Mouse (Mus musculus): ENCODE measurements around the gene Uchl1.

Uchl1 gene

GRCm38 (mm10) chr5:66675983-66676382 lies at the start of gene Uchl1:
Gene Uchl1 (plus strand): TSS chr5:66676091.
- DNase-seq (ENCODE audit: low read depth) = no peak

- DNase-seq (ENCODE audit: low read depth) = no peak
Measured at GRCm38 (mm10) chr5:66627805-66628204, 48.1 kb upstream of the Uchl1 start.

GRCm38 (mm10) chr5:66635459-66636079 lies 40.3 kb upstream of the Uchl1 start:
- DNase-seq (ENCODE audit: low read depth) = no peak

- peak; percentile 18 for DNase-seq (ENCODE audit: low read depth)
Measured at GRCm38 (mm10) chr5:66642156-66642555, 33.7 kb upstream of the Uchl1 start.

- peak; percentile 3 for DNase-seq (ENCODE audit: low read depth)
Measured at GRCm38 (mm10) chr5:66643260-66643659, 32.6 kb upstream of the Uchl1 start.

- peak; percentile 2 for DNase-seq (ENCODE audit: low read depth)
Measured at GRCm38 (mm10) chr5:66647504-66647903, 28.4 kb upstream of the Uchl1 start.

GRCm38 (mm10) chr5:66654220-66654619 lies 21.7 kb upstream of the Uchl1 start:
- no peak for DNase-seq (ENCODE audit: low read depth)

GRCm38 (mm10) chr5:66675189-66675890 lies 551 bp upstream of the Uchl1 start:
- no peak for DNase-seq (ENCODE audit: low read depth)

- no peak for DNase-seq (ENCODE audit: low read depth)
Measured at GRCm38 (mm10) chr5:66676457-66677117, 696 bp downstream of the Uchl1 start.

GRCm38 (mm10) chr5:66677411-66678345 lies 1.8 kb downstream of the Uchl1 start:
- no peak for DNase-seq (ENCODE audit: low read depth)

- no peak for DNase-seq (ENCODE audit: low read depth)
Measured at GRCm38 (mm10) chr5:66679222-66679621, 3.3 kb downstream of the Uchl1 start.

- no peak for DNase-seq (ENCODE audit: low read depth)
Measured at GRCm38 (mm10) chr5:66685930-66686329, 10.0 kb downstream of the Uchl1 start.

- DNase-seq (ENCODE audit: low read depth) = no peak
Measured at GRCm38 (mm10) chr5:66686863-66687262, 11.0 kb downstream of the Uchl1 start.

GRCm38 (mm10) chr5:66687737-66688136 lies 11.8 kb downstream of the Uchl1 start:
- DNase-seq (ENCODE audit: low read depth) = no peak

GRCm38 (mm10) chr5:66688286-66688685 lies 12.4 kb downstream of the Uchl1 start:
- DNase-seq (ENCODE audit: low read depth) = no peak

- no peak for DNase-seq (ENCODE audit: low read depth)
Measured at GRCm38 (mm10) chr5:66689796-66690195, 13.9 kb downstream of the Uchl1 start.

- no peak for DNase-seq (ENCODE audit: low read depth)
Measured at GRCm38 (mm10) chr5:66693231-66693630, 17.3 kb downstream of the Uchl1 start.

GRCm38 (mm10) chr5:66697119-66697518 lies 21.2 kb downstream of the Uchl1 start:
- DNase-seq (ENCODE audit: low read depth) = peak; percentile 70

GRCm38 (mm10) chr5:66699911-66700310 lies 24.0 kb downstream of the Uchl1 start:
- no peak for DNase-seq (ENCODE audit: low read depth)

- no peak for DNase-seq (ENCODE audit: low read depth)
Measured at GRCm38 (mm10) chr5:66701951-66702350, 26.1 kb downstream of the Uchl1 start.

GRCm38 (mm10) chr5:66703317-66704004 lies 27.6 kb downstream of the Uchl1 start:
- DNase-seq (ENCODE audit: low read depth) = no peak

Data from 416B (cell line).